Mouse (Mus musculus) heart, postnatal 0 days (tissue): ENCODE results near the gene Lage3. TPM values are rescaled to one million over a fixed set of nuclear protein-coding genes. Genes with fewer than 3 reads are reported as not detected.
"Not testable (repeated sequence)": the region's sequence is repeated elsewhere in the genome, so short reads cannot be mapped to it uniquely, and the experiment has no call there.

ENCODE experiments used
- ATAC-seq: fragments of 200-750 bp; cut with Nextera tagmentation; 2 replicates; pipeline ENCODE4 v1.8.0; 2017; ENCODE audit warnings: low read depth, moderate number of reproducible peaks, moderate library complexity; ENCODE audit not compliant: insufficient read depth
- DNase-seq: peaks from one replicate; pipeline ENCODE4 v3.0.0-alpha.2; 2016; ENCODE audit warnings: low spot score
- H3K27ac ChIP-seq: fragments of 300-500 bp; sonication (generic); 2 replicates; pipeline ENCODE4 v1.5.1; 2014; ENCODE audit warnings: low read depth, mild to moderate bottlenecking
- H3K27me3 ChIP-seq: fragments of 300-500 bp; sonication (generic); 2 replicates; pipeline ENCODE4 v1.6.1; 2014; ENCODE audit warnings: low read length, mixed read lengths; ENCODE audit not compliant: control insufficient read depth, insufficient read depth
- H3K36me3 ChIP-seq: fragments of 300-500 bp; sonication (generic); replicated peaks from 2 replicates; pipeline ENCODE4 v1.6.1; 2014; ENCODE audit warnings: low read length, mixed read lengths; ENCODE audit not compliant: control insufficient read depth, insufficient read depth
- H3K4me1 ChIP-seq: fragments of 300-500 bp; sonication (generic); 2 replicates; pipeline ENCODE4 v1.6.1; 2014; ENCODE audit warnings: antibody characterized with exemption; ENCODE audit not compliant: control insufficient read depth, insufficient read depth
- H3K4me2 ChIP-seq: fragments of 300-500 bp; sonication (generic); 2 replicates; pipeline ENCODE4 v1.6.1; 2014; ENCODE audit warnings: low read depth, mild to moderate bottlenecking, low read length, moderate library complexity
- H3K4me3 ChIP-seq: fragments of 300-500 bp; sonication (generic); 2 replicates; pipeline ENCODE4 v1.5.1; 2014; ENCODE audit warnings: low read depth, low read length
- H3K9ac ChIP-seq: fragments of 300-500 bp; sonication (generic); replicated peaks from 2 replicates; pipeline ENCODE4 v1.6.1; 2014; ENCODE audit warnings: low read depth, low read length, mixed read lengths
- H3K9me3 ChIP-seq: fragments of 300-500 bp; sonication (generic); replicated peaks from 2 replicates; pipeline ENCODE4 v1.6.1; 2016; ENCODE audit warnings: low read length; ENCODE audit not compliant: control insufficient read depth
- CTCF ChIP-seq: IDR thresholded peaks from 2 replicates; pipeline ENCODE4 v1.5.1; 2016; ENCODE audit warnings: antibody characterized with exemption, control low read depth, low read depth
- EP300 ChIP-seq: IDR thresholded peaks from 2 replicates; pipeline ENCODE4 v1.6.1; 2016; ENCODE audit warnings: antibody characterized with exemption, low read depth
- WGBS: fragments of 180-500 bp; shearing (Covaris S2); extraction: QIAGEN DNeasy Blood & Tissue Kit; methylation state at CpG from one replicate; pipeline ENCODE4 v1.1.7; 2014; 5-methylcytosine and 5-hydroxymethylcytosine counted together
- polyA plus RNA-seq: library from polyadenylated mRNA; unstranded; fragments of >200 nt; fragmentation: Nextera tagmentation; extraction: Ambion mirVana; gene quantifications from 2 replicates; pipeline ENCODE4 v1.2.1, GENCODE M21; 2015
- total RNA-seq: library from RNA; depleted of rRNA; stranded (reverse); fragments of >200 nt; gene quantifications from 2 replicates; pipeline ENCODE4 v1.2.3, GENCODE M21; 2014; ENCODE audit warnings: low replicate concordance

The Lage3 gene
- total and polyA plus RNA-seq, 2 experiments from 2014 or later: 76.7 to 83.9 TPM

GRCm38 (mm10) chrX:74372888-74373549, 19.6 kb upstream of the Lage3 start, which contains the start of the genes Ubl4a and Slc10a3:
TSS of gene Ubl4a (minus strand) at chrX:74373218.
TSS of gene Slc10a3 (minus strand) at chrX:74373349.
- DNase-seq: peak; percentile 75
- no peak for TF ChIP-seq CTCF
- TF ChIP-seq EP300: no peak
- ATAC-seq: peak; percentile 94
- Histone ChIP-seq H3K36me3 (no peaks in the 10 kb centered on the region), H3K9ac (peak within 1 kb of the TSS; percentile 24), H3K4me1 (no peaks in the 10 kb centered on the region), H3K27me3 (no peaks in the 10 kb centered on the region), H3K27ac (no peak within 1 kb of the TSS), H3K4me3 (peak within 1 kb of the TSS; percentile 48), H3K4me2 (peak within 1 kb of the TSS; percentile 74), H3K9me3 (no peaks in the 10 kb centered on the region)
- 18% methylated on average over 32 of the region's 32 CpGs for WGBS

- no peak for TF ChIP-seq EP300
- no peak for TF ChIP-seq CTCF
- peak overlapping the region; percentile 78 for H3K27ac ChIP-seq
Observed at GRCm38 (mm10) chrX:74368209-74368909, 14.9 kb upstream of the Lage3 start.

GRCm38 (mm10) chrX:74367512-74367911, 14.1 kb upstream of the Lage3 start:
- 39% methylated on average over 10 of the region's 10 CpGs for WGBS
- H3K9me3 ChIP-seq: no peaks in the 10 kb centered on the region
- H3K4me3 ChIP-seq: peak overlapping the region; percentile 75
- H3K36me3 ChIP-seq: no peaks in the 10 kb centered on the region
- no peak for DNase-seq
- H3K27ac ChIP-seq: no peak overlapping the region
- H3K4me2 ChIP-seq: peak overlapping the region; percentile 74
- ATAC-seq: no peak
- TF ChIP-seq EP300: no peak
- TF ChIP-seq CTCF: no peak
- peaks cover 4% of the 10 kb centered on the region; the same call in 1 of the 2 replicates for H3K4me1 ChIP-seq
- H3K27me3 ChIP-seq: no peaks in the 10 kb centered on the region
- peak overlapping the region; percentile 76 for H3K9ac ChIP-seq

More at GRCm38 (mm10) chrX:74368209-74368909, 14.9 kb upstream of the Lage3 start:
- H3K27me3 ChIP-seq: no peaks in the 10 kb centered on the region
- peak overlapping the region; percentile 75 for H3K4me3 ChIP-seq
- WGBS: 19% methylated on average over 47 of the region's 49 CpGs
- H3K4me1 ChIP-seq: peaks cover 4% of the 10 kb centered on the region; the same call in 1 of the 2 replicates
- peak overlapping the region; percentile 74 for H3K4me2 ChIP-seq
- no peaks in the 10 kb centered on the region for H3K36me3 ChIP-seq
- H3K9me3 ChIP-seq: no peaks in the 10 kb centered on the region
- ATAC-seq (peak; percentile 68), DNase-seq (peak; percentile 50)
- H3K9ac ChIP-seq: peak overlapping the region; percentile 76

- H3K36me3 ChIP-seq: no peaks in the 10 kb centered on the region
- no peaks in the 10 kb centered on the region for H3K27me3 ChIP-seq
- ATAC-seq: no peak
- H3K4me3 ChIP-seq: no peak overlapping the region
- 46% methylated on average over 11 of the region's 11 CpGs for WGBS
- H3K4me2 ChIP-seq: no peak overlapping the region
- H3K4me1 ChIP-seq: no peaks in the 10 kb centered on the region
- no peak for DNase-seq
- TF ChIP-seq CTCF (no peak), EP300 (no peak)
- H3K9ac ChIP-seq: no peak overlapping the region
- no peaks in the 10 kb centered on the region for H3K9me3 ChIP-seq
- H3K27ac ChIP-seq: no peak overlapping the region
Observed at GRCm38 (mm10) chrX:74359171-74359570, 5.8 kb upstream of the Lage3 start.

GRCm38 (mm10) chrX:74357069-74357468, 3.7 kb upstream of the Lage3 start:
- not testable (repeated sequence) for H3K27me3 ChIP-seq, H3K27ac ChIP-seq, H3K4me1 ChIP-seq, H3K36me3 ChIP-seq, H3K4me3 ChIP-seq, DNase-seq, ATAC-seq, H3K9ac ChIP-seq, H3K9me3 ChIP-seq, H3K4me2 ChIP-seq
- WGBS: 94% methylated on average over 3 of the region's 3 CpGs
